Mouse (Mus musculus): ENCODE measurements around the gene Atf7ip. TPM values are rescaled to one million over a fixed set of nuclear protein-coding genes. Genes with fewer than 3 reads are reported as not detected.

Gene Atf7ip
- polyA plus RNA-seq, 1 experiment from 2014 or later = 49.7 TPM

DNA sequence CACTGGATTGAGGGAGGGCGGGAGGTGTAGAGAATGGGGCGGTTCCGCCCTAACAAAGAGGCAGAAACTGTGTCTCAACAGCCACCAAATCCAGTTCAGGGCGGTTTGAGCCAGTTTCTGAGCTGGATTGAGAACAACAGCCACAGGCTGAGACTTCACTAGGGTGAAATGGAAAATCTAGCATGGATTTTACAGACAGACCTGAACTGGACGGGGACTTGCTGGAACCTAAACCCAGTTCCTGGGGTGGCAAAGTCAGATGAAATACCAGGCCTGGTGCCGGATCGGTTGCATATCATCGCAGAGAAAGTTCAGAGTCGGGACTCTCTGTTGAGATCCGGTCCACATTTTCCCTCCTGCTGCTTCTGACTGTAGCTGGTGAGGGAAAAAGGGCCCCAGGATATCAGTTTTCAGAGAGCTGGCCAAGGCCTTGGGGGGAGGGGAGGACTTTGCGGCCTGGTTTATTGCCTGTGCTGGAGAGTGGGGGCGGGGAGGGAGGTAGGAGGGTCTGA, 37.5 kb upstream of the Atf7ip start:
- ATAC-seq (ENCODE audit: low FRiP score) (peak; percentile 88), DNase-seq (ENCODE audit: low spot score) (peak; percentile 99)
- H3K9me3 ChIP-seq (ENCODE audit: control insufficient read depth, low read length) = no peaks in the 10 kb centered on the region
- H3K27me3 ChIP-seq (ENCODE audit: control insufficient read depth, insufficient read depth, low read length) = no peaks in the 10 kb centered on the region
- H3K9ac ChIP-seq = no peak overlapping the region
- 7% methylated on average over 12 of the region's 12 CpGs for WGBS
- H3K4me2 ChIP-seq (replicated peaks) = no peak overlapping the region
- H3K27ac ChIP-seq = peak overlapping the region; percentile 97
- H3K4me3 ChIP-seq (replicated peaks; ENCODE audit: low read length) = no peak overlapping the region
- H3K36me3 ChIP-seq (replicated peaks; ENCODE audit: control insufficient read depth, insufficient read depth) = no peaks in the 10 kb centered on the region
- H3K4me1 ChIP-seq (replicated peaks; ENCODE audit: control insufficient read depth, insufficient read depth, low read length) = peaks cover 28% of the 10 kb centered on the region

DNA sequence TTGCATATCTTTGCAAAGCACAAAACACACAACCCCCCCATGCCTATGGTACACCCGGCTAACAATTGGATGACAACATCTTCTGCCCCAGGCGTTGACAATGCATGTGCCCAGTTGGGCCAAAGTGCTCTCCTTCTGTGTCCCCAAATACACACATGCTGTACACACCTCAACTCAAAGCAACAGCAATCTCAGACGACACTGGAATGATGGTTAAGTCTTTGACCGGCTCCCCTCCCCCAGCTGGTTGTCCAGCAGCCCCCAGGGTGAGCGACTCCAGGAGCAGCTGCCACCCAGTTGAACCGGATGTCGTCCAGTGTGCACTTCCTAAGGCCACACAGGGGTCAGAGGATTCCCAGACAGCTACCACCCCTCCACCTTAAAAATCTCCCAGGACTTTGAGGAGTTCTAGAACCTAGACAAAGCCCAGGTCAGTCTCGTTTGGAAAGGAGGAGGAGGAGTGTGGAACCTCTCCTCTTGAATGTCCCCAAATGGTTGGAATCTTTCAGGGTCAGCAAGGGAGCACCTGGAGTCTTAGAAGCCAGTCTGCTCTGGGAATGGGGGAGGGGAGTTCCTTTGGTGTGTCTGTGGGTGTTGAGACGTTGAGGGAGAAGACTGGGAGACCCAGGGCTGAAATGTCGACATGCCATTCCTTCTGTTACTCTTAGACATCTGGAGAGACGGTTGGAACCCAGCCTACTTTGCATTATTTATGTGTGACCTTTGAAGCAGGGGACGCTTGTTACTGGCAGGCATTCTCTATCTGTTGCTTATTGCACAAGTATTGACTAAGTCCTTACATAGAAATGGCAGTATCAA, 36.8 kb upstream of the Atf7ip start:
- WGBS = 16% methylated on average over 12 of the region's 12 CpGs
- H3K9ac ChIP-seq = no peak overlapping the region
- H3K27me3 ChIP-seq (ENCODE audit: control insufficient read depth, insufficient read depth, low read length) = no peaks in the 10 kb centered on the region
- peaks cover 28% of the 10 kb centered on the region for H3K4me1 ChIP-seq (replicated peaks; ENCODE audit: control insufficient read depth, insufficient read depth, low read length)
- H3K27ac ChIP-seq = peak overlapping the region; percentile 97
- no peaks in the 10 kb centered on the region for H3K9me3 ChIP-seq (ENCODE audit: control insufficient read depth, low read length)
- H3K4me2 ChIP-seq (replicated peaks) = no peak overlapping the region; the same call in 1 of the 2 replicates
- ATAC-seq (ENCODE audit: low FRiP score) (no peak), DNase-seq (ENCODE audit: low spot score) (no peak)
- H3K4me3 ChIP-seq (replicated peaks; ENCODE audit: low read length) = no peak overlapping the region
- no peaks in the 10 kb centered on the region for H3K36me3 ChIP-seq (replicated peaks; ENCODE audit: control insufficient read depth, insufficient read depth)

DNA sequence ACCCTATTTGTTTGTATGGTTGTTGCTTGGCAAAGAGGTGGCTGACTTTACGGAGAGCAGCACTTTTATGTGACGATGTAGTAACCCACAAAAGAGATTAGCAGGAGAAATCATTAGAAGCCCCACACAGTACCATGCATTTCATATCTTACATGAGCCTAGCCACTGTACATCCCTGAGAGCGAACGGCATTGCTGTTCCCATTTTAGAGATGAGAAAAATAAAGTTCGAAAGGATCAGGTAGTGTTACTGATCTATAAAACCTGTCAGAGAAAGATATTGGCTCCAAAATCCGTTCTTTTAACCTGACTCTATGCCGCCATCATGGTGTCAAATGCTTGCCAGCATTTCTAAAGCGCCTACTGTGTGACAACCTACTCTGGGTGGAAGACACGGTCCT, 36.2 kb upstream of the Atf7ip start:
- 66% methylated on average over 9 of the region's 9 CpGs for WGBS

DNA sequence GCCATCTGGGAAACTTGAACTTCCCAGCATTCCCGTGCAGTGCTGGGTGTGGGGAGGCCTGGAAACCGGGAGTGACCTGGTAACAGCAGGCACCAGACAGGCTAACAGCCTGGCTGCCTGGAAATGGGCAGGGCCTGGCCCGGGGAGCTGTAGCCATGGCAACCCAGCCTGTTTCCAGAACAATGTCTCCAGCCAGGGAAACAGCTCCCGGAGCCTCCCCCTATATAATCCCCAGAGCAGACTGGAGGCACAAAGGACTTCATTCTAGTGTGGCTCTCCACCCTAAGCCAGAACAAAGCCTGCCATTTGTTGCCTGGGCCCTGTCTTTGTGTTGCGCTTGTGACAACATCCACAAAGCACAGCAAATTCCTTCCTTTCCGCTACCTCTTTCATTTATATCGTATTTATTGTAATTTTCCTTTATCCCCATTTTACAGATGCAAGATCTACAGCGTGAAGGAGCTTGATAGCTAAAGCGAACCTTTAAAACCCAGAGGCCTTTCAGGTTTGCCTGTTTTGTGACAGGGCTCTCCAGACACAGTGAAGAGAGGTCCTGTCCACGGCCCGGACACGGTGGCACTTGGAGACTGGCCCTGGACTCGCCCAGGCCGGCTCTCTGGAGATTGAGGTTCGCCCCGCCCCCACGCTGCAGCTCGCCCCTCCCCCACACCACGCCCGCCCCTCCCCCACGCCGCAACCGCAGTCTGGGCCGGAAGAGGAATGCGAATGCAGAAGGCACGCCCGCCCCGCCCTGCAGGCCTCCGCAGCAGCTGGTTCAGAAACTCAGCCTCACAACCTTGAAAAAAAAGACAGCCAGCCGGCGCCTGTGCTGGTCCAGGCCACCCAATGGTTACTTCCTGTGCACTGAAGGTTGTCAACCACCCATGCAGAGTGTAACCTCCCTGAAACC, 35.4 kb upstream of the Atf7ip start:
- ATAC-seq (ENCODE audit: low FRiP score) (peak; percentile 79), DNase-seq (ENCODE audit: low spot score) (peak; percentile 78)
- H3K36me3 ChIP-seq (replicated peaks; ENCODE audit: control insufficient read depth, insufficient read depth) = no peaks in the 10 kb centered on the region
- no peak overlapping the region for H3K4me3 ChIP-seq (replicated peaks; ENCODE audit: low read length)
- no peaks in the 10 kb centered on the region for H3K27me3 ChIP-seq (ENCODE audit: control insufficient read depth, insufficient read depth, low read length)
- 2% methylated on average over 31 of the region's 31 CpGs for WGBS
- H3K9ac ChIP-seq = peak overlapping the region; percentile 25; the same call in 1 of the 2 replicates
- H3K9me3 ChIP-seq (ENCODE audit: control insufficient read depth, low read length) = no peaks in the 10 kb centered on the region
- H3K4me2 ChIP-seq (replicated peaks) = peak overlapping the region; percentile 22
- peak overlapping the region; percentile 97 for H3K27ac ChIP-seq
- peaks cover 34% of the 10 kb centered on the region for H3K4me1 ChIP-seq (replicated peaks; ENCODE audit: control insufficient read depth, insufficient read depth, low read length)

More for the DNA sequence above, 36.2 kb upstream of the Atf7ip start:
- H3K27me3 ChIP-seq (ENCODE audit: control insufficient read depth, insufficient read depth, low read length) = no peaks in the 10 kb centered on the region
- H3K36me3 ChIP-seq (replicated peaks; ENCODE audit: control insufficient read depth, insufficient read depth) = no peaks in the 10 kb centered on the region
- H3K9ac ChIP-seq = no peak overlapping the region
- peaks cover 28% of the 10 kb centered on the region for H3K4me1 ChIP-seq (replicated peaks; ENCODE audit: control insufficient read depth, insufficient read depth, low read length)
- no peak overlapping the region for H3K4me3 ChIP-seq (replicated peaks; ENCODE audit: low read length)
- DNase-seq (ENCODE audit: low spot score) (peak; percentile 26), ATAC-seq (ENCODE audit: low FRiP score) (no peak)
- peak overlapping the region; percentile 97 for H3K27ac ChIP-seq
- H3K9me3 ChIP-seq (ENCODE audit: control insufficient read depth, low read length) = no peaks in the 10 kb centered on the region
- H3K4me2 ChIP-seq (replicated peaks) = no peak overlapping the region

DNA sequence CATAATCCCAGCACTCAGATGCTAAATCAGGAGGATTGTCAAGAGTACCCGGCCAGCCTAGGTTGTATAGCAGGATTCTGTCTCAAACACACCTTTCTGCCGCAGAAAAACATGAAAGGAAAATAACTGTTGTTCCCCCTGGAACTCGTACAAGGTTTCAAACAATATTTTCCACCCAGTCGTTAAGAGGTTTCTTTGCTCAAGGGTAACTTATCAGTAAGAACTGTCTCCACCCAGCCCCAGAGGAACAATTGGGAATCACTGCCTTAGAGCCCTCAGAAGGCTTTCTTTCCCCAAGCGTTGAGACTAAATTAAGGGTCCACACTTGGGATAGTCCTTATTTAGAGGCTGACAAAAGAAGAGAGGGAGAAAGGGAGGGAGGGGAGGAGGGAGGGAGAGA, 34.4 kb upstream of the Atf7ip start:
- Histone ChIP-seq H3K4me1 (replicated peaks; ENCODE audit: control insufficient read depth, insufficient read depth, low read length) (peaks cover 37% of the 10 kb centered on the region), H3K4me3 (replicated peaks; ENCODE audit: low read length) (no peak overlapping the region), H3K36me3 (replicated peaks; ENCODE audit: control insufficient read depth, insufficient read depth) (no peaks in the 10 kb centered on the region), H3K4me2 (replicated peaks) (no peak overlapping the region), H3K27me3 (ENCODE audit: control insufficient read depth, insufficient read depth, low read length) (no peaks in the 10 kb centered on the region), H3K9me3 (ENCODE audit: control insufficient read depth, low read length) (no peaks in the 10 kb centered on the region), H3K9ac (no peak overlapping the region), H3K27ac (peak overlapping the region; percentile 97)
- no peak for ATAC-seq (ENCODE audit: low FRiP score)
- no peak for DNase-seq (ENCODE audit: low spot score)
- 33% methylated on average over 5 of the region's 5 CpGs for WGBS

DNA sequence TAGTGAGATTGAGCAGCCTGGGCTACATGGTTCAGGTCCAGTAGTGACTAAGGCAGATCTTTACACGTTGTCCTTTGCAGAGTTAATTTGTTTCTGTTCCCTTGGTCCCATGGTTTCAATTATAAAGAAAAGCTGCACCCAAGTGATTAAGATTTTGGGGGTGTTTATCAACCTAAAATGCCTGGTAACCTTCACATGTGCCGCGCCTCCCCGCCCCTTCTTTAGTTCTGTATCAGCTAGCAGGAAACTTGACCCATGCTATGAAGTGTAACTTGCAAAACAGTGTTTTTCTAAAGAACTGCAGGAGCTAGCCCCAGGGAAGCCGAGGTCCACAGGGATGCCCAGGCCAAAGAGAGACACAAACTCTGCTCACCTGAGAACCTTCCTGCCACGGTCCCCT, 33.2 kb upstream of the Atf7ip start:
- no peaks in the 10 kb centered on the region for H3K27me3 ChIP-seq (ENCODE audit: control insufficient read depth, insufficient read depth, low read length)
- no peak overlapping the region for H3K4me3 ChIP-seq (replicated peaks; ENCODE audit: low read length)
- H3K4me1 ChIP-seq (replicated peaks; ENCODE audit: control insufficient read depth, insufficient read depth, low read length) = peaks cover 36% of the 10 kb centered on the region
- H3K9me3 ChIP-seq (ENCODE audit: control insufficient read depth, low read length) = no peaks in the 10 kb centered on the region
- H3K36me3 ChIP-seq (replicated peaks; ENCODE audit: control insufficient read depth, insufficient read depth) = no peaks in the 10 kb centered on the region
- H3K9ac ChIP-seq = no peak overlapping the region
- no peak overlapping the region for H3K4me2 ChIP-seq (replicated peaks)
- 66% methylated on average over 6 of the region's 6 CpGs for WGBS
- DNase-seq (ENCODE audit: low spot score) (no peak), ATAC-seq (ENCODE audit: low FRiP score) (no peak)
- H3K27ac ChIP-seq = no peak overlapping the region

DNA sequence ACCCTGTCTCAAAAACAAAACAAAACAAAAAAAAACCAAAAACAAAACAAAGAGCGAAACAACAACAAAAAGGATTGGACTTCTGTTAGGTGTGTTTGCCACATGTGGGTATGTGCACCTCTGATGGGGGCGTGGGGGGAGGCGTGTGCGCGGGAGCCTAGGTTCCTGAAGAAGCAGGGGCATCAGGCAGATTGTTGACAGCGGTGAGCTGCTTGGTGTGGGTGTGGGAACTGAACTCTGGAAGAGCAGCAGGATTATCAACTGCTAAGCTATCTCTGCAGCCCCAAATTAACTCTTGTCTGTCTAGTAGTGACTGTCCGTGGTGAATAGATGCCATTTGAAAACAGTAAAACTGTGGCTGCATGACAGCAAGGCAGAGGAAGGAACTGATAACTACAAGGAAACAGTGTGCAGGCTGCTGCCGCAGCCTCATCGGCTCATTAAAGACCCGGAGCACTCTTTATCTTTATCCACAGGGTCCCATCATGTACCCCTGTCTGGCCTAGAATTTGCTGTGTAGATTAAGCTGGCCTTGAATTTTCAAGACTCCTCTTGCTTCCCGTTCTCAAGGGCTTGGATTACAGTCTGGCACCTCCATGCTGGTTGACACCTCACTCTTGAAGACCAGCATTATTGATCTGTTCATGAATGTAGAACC, 32.4 kb upstream of the Atf7ip start:
- ATAC-seq (ENCODE audit: low FRiP score) (no peak), DNase-seq (ENCODE audit: low spot score) (no peak)
- Histone ChIP-seq H3K36me3 (replicated peaks; ENCODE audit: control insufficient read depth, insufficient read depth) (no peaks in the 10 kb centered on the region), H3K9me3 (ENCODE audit: control insufficient read depth, low read length) (no peaks in the 10 kb centered on the region), H3K4me1 (replicated peaks; ENCODE audit: control insufficient read depth, insufficient read depth, low read length) (peaks cover 31% of the 10 kb centered on the region), H3K9ac (no peak overlapping the region), H3K27me3 (ENCODE audit: control insufficient read depth, insufficient read depth, low read length) (no peaks in the 10 kb centered on the region), H3K4me3 (replicated peaks; ENCODE audit: low read length) (no peak overlapping the region), H3K4me2 (replicated peaks) (no peak overlapping the region), H3K27ac (no peak overlapping the region)
- 80% methylated on average over 11 of the region's 11 CpGs for WGBS

DNA sequence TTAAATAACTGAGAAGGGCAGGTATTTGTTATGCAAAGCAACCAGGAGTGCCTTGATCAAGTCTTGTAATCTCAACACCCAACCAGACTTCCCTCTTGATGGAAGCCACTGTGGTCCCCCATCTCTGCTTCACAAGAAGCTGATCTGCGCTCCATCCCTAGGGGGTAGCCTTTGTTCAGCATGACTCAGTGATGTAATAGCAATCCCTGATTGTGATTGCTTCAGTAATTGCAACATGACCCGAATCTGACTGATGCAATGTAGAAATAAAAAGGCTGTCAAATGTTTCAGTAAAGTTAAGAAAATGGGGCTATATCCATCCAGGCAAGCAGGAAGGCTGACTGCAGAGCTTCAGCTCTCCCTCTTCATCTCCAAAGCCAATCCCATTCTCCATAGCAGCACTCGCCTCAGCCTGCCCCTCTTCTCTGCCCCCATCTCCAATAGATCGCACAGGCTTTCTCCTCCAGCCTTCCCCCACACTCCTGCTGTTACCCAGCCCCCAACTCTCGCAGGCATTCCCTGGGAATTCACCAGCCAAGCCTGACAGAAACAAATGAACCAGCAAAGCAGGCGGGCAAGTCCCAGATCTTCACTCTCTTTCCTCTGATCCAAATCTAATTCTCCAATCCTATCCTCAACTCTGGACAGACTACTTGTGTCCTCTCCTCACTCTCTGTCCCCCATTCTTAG, 30.7 kb upstream of the Atf7ip start:
- Histone ChIP-seq H3K36me3 (replicated peaks; ENCODE audit: control insufficient read depth, insufficient read depth) (no peaks in the 10 kb centered on the region), H3K4me1 (replicated peaks; ENCODE audit: control insufficient read depth, insufficient read depth, low read length) (peaks cover 23% of the 10 kb centered on the region), H3K27me3 (ENCODE audit: control insufficient read depth, insufficient read depth, low read length) (no peaks in the 10 kb centered on the region), H3K4me3 (replicated peaks; ENCODE audit: low read length) (no peak overlapping the region), H3K9ac (no peak overlapping the region), H3K4me2 (replicated peaks) (no peak overlapping the region), H3K27ac (no peak overlapping the region), H3K9me3 (ENCODE audit: control insufficient read depth, low read length) (no peaks in the 10 kb centered on the region; the same call in 1 of the 2 replicates)
- WGBS = 13% methylated on average over 6 of the region's 6 CpGs
- ATAC-seq (ENCODE audit: low FRiP score) (no peak), DNase-seq (ENCODE audit: low spot score) (no peak)
